28 mouse cellular contexts compared by ENCODE assay signal in the genomic region with DNA sequence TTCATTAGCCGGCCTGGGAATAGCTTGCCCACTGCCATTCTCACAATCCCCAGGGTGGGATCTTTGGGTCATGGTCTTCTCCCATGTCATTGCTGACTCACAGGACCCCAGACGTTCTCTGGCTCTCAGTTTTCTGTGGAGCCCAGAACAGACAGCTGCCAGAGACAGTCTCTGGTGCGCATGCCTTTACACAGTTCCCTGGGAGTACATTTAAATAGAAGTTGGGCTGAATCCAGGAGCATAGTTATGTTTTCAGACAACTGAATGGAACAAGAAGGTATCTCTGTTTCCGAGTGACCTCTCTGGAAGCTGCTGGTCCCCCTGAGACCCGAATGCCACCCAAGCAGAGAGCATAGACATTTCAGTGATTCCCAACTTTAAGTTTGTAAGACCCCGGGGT.
A peak's percentile ranks its signal among the peaks of the same experiment; 100 is the strongest.
DNase-seq lines count a peak whose midpoint lies in the region; ATAC-seq and TF ChIP-seq lines count a peak whose summit lies in the region.
"Had no signal": no experiment of that assay in that cellular context is flagged by ENCODE, and none has a peak within 500 bp of the region (broad histone marks: within the 10 kb centered on the region; RNA-seq: fewer than 3 reads in every experiment).

No protein-coding gene starts in this region.

- no peak overlapping the region for H3K4me3 ChIP-seq in gastrocnemius, adult 2 months
- H3K4me3 ChIP-seq in heart, embryonic 12.5 days, result no peak overlapping the region
- H3K4me3 ChIP-seq in heart, postnatal 0 days (ENCODE audit: low read depth, low read length), result no peak overlapping the region
- no peak overlapping the region for H3K4me3 ChIP-seq in liver, embryonic 11.5 days (ENCODE audit: low read depth, low read length)
- H3K4me3 ChIP-seq: embryonic facial prominence, embryonic 12.5 days; forebrain, embryonic 10.5 days; forebrain, embryonic 15.5 days; hindbrain, embryonic 13.5 days; limb, embryonic 10.5 days; limb, embryonic 15.5 days; liver, embryonic 15.5 days; midbrain, embryonic 12.5 days; neural tube, embryonic 13.5 days had no signal

- H3K4me2 ChIP-seq in heart, embryonic 12.5 days, result no peak overlapping the region; the same call in 1 of the 2 replicates
- peak overlapping the region; percentile 6; the same call in 1 of the 2 replicates for H3K4me2 ChIP-seq in heart, postnatal 0 days (ENCODE audit: low read depth, low read length)
- H3K4me2 ChIP-seq in liver, embryonic 11.5 days, result no peak overlapping the region
- H3K4me2 ChIP-seq: embryonic facial prominence, embryonic 12.5 days; forebrain, embryonic 15.5 days; hindbrain, embryonic 13.5 days; limb, embryonic 15.5 days; liver, embryonic 15.5 days; lung, embryonic 14.5 days; midbrain, embryonic 12.5 days; neural tube, embryonic 13.5 days had no signal

- H3K27me3 ChIP-seq in heart, embryonic 12.5 days (replicated peaks), result no peaks in the 10 kb centered on the region
- no peaks in the 10 kb centered on the region for H3K27me3 ChIP-seq in heart, postnatal 0 days (ENCODE audit: control insufficient read depth, insufficient read depth, low read length)
- H3K27me3 ChIP-seq in liver, embryonic 11.5 days (replicated peaks; ENCODE audit: control insufficient read depth, insufficient read depth, low read length), result no peaks in the 10 kb centered on the region
- H3K27me3 ChIP-seq: embryonic facial prominence, embryonic 12.5 days; forebrain, embryonic 15.5 days; hindbrain, embryonic 13.5 days; limb, embryonic 15.5 days; liver, embryonic 15.5 days; midbrain, embryonic 12.5 days; neural tube, embryonic 13.5 days; Patski had no signal

- intact Hi-C loops in gastrocnemius, adult 2 months (cut with DNase I), result no loop called here
- intact Hi-C loops in gastrocnemius, postnatal 14 days (cut with DNase I; ENCODE audit: low total_unique reads), result no loop called here

- 60% methylated on average over 6 of the region's 6 CpGs for WGBS in heart, embryonic 12.5 days
- WGBS in heart, postnatal 0 days, result 37% methylated on average over 6 of the region's 6 CpGs
- WGBS in liver, embryonic 11.5 days, result 81% methylated on average over 6 of the region's 6 CpGs

- no peak for TF ChIP-seq CTCF in gastrocnemius, adult 2 months (IDR thresholded peaks at IDR 0.05)
- TF ChIP-seq CTCF in heart, postnatal 0 days (IDR thresholded peaks at IDR 0.05; ENCODE audit: low read depth), result no peak

- H3K4me1 ChIP-seq in heart, embryonic 12.5 days (replicated peaks), result peaks cover 50% of the 10 kb centered on the region
- H3K4me1 ChIP-seq in heart, postnatal 0 days (ENCODE audit: control insufficient read depth, insufficient read depth), result peaks cover 40% of the 10 kb centered on the region
- no peaks in the 10 kb centered on the region for H3K4me1 ChIP-seq in liver, embryonic 11.5 days (replicated peaks; ENCODE audit: control insufficient read depth, insufficient read depth, low read length)
- H3K4me1 ChIP-seq: embryonic facial prominence, embryonic 12.5 days; limb, embryonic 10.5 days; limb, embryonic 15.5 days; liver, embryonic 15.5 days; midbrain, embryonic 12.5 days; neural tube, embryonic 13.5 days had no signal

- H3K36me3 ChIP-seq in heart, embryonic 12.5 days, result peaks cover 75% of the 10 kb centered on the region
- peaks cover 61% of the 10 kb centered on the region for H3K36me3 ChIP-seq in heart, postnatal 0 days (replicated peaks; ENCODE audit: control insufficient read depth, insufficient read depth, low read length)
- H3K36me3 ChIP-seq in liver, embryonic 11.5 days (ENCODE audit: control insufficient read depth, insufficient read depth, low read length), result peaks cover 13% of the 10 kb centered on the region
- H3K36me3 ChIP-seq: forebrain, embryonic 15.5 days; hindbrain, embryonic 13.5 days had no signal

- TF ChIP-seq EP300 in heart, postnatal 0 days (IDR thresholded peaks at IDR 0.05; ENCODE audit: low read depth), result no peak

- peak overlapping the region; percentile 3; the same call in 1 of the 2 replicates for H3K9ac ChIP-seq in heart, embryonic 12.5 days
- no peak overlapping the region for H3K9ac ChIP-seq in heart, postnatal 0 days (replicated peaks; ENCODE audit: low read depth, low read length)
- no peak overlapping the region for H3K9ac ChIP-seq in liver, embryonic 11.5 days (ENCODE audit: low read depth, low read length)
- H3K9ac ChIP-seq: embryonic facial prominence, embryonic 12.5 days; forebrain, embryonic 15.5 days; hindbrain, embryonic 13.5 days; limb, embryonic 15.5 days; liver, embryonic 15.5 days; lung, embryonic 14.5 days; midbrain, embryonic 12.5 days; neural tube, embryonic 13.5 days had no signal

- H3K27ac ChIP-seq in gastrocnemius, adult 2 months, result peak overlapping the region; percentile 46; the same call in 1 of the 2 replicates
- H3K27ac ChIP-seq in heart, embryonic 12.5 days (ENCODE audit: poor library complexity, severe bottlenecking), result peak overlapping the region; percentile 56; the same call in 1 of the 2 replicates
- H3K27ac ChIP-seq in heart, postnatal 0 days (ENCODE audit: low read depth), result peak overlapping the region; percentile 75
- H3K27ac ChIP-seq in liver, embryonic 11.5 days (ENCODE audit: low read depth, low read length), result no peak overlapping the region
- H3K27ac ChIP-seq: embryonic facial prominence, embryonic 12.5 days; forebrain, embryonic 10.5 days; forebrain, embryonic 15.5 days; hindbrain, embryonic 13.5 days; limb, embryonic 10.5 days; limb, embryonic 15.5 days; liver, embryonic 15.5 days; midbrain, embryonic 12.5 days; neural tube, embryonic 13.5 days had no signal

- no peaks in the 10 kb centered on the region for H3K9me3 ChIP-seq in heart, embryonic 12.5 days (replicated peaks)
- H3K9me3 ChIP-seq in heart, postnatal 0 days (replicated peaks; ENCODE audit: control insufficient read depth, low read length), result no peaks in the 10 kb centered on the region
- H3K9me3 ChIP-seq in liver, embryonic 11.5 days (ENCODE audit: control insufficient read depth, low read length), result no peaks in the 10 kb centered on the region
- H3K9me3 ChIP-seq: embryonic facial prominence, embryonic 12.5 days; forebrain, embryonic 10.5 days; forebrain, embryonic 15.5 days; hindbrain, embryonic 13.5 days; limb, embryonic 10.5 days; limb, embryonic 15.5 days; liver, embryonic 15.5 days; midbrain, embryonic 12.5 days; neural tube, embryonic 13.5 days had no signal

- no peak for DNase-seq in gastrocnemius, adult 2 months
- DNase-seq in gastrocnemius, postnatal 14 days, result no peak
- no peak for DNase-seq in heart, adult 9 months (ENCODE audit: low spot score in 2 of 2)
- DNase-seq in brain, adult 2 months (ENCODE audit: low read depth, low spot score), result peak; percentile 43
- peak; percentile 83 for DNase-seq in heart, postnatal 0 days (ENCODE audit: low spot score)
- no peak for DNase-seq in liver, embryonic 11.5 days (ENCODE audit: low spot score)
- DNase-seq: adrenal gland, postnatal 10 days; cerebellum, adult 11 months; cerebellum, adult 9-10 months; cerebellum, postnatal 36 days; gastrocnemius, postnatal 10 days; kidney, adult 9 months; kidney, postnatal 10 days; lung, embryonic 14.5 days; thymus, adult 2 months; thymus, postnatal 36 days had no signal

- no peak for ATAC-seq in heart, embryonic 12.5 days (ENCODE audit: insufficient number of reproducible peaks, low FRiP score)
- ATAC-seq in heart, postnatal 0 days (ENCODE audit: insufficient read depth, low read depth), result peak; percentile 59
- ATAC-seq in liver, embryonic 11.5 days (replicated peaks; ENCODE audit: low FRiP score), result no peak
- ATAC-seq: forebrain, embryonic 15.5 days; intestine, postnatal 0 days; Patski had no signal

Comparison
In these comparisons a context has a peak if more than half of its experiments do, and no peak if none do; other contexts are left out.
1. DNase-seq: peak in brain, adult 2 months (single experiment) and heart, postnatal 0 days (single experiment); none in gastrocnemius, adult 2 months (single experiment), gastrocnemius, postnatal 14 days (single experiment), heart, adult 9 months (0 of 2) and liver, embryonic 11.5 days (single experiment).